Mouse (Mus musculus): Measurements from ENCODE around the gene Megf8.

The Megf8 gene

DNA sequence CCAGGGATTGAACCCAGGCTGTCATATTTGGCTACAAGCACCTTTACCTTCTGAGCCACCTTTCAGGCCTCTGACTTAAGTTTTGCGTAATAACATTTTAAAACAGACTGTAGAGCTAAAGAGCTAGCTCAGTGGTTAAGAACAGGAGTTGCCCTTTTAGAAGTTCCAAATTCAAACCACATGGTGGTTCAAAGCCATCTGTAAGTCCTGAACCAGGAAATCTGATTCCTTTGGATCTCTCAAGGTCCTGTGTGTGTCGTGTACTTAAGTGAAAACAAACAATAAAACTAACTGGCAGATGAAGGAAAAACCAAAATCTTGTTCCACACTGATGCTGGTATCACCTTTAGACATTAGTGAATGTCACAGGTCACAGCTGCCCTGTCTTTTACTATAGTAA lies 84.6 kb downstream of the Megf8 start:
- in situ Hi-C loops (cut with MboI) = no loop called here

- in situ Hi-C loops (cut with MboI) = no loop called here
Measured at GRCm38 (mm10) chr7:25401986-25402385, 85.0 kb downstream of the Megf8 start.

- in situ Hi-C loops (cut with MboI) = no loop called here
Measured at GRCm38 (mm10) chr7:25402671-25403101, 85.7 kb downstream of the Megf8 start.

GRCm38 (mm10) chr7:25406468-25406867 lies 89.5 kb downstream of the Megf8 start:
- in situ Hi-C loops (cut with MboI) = no loop called here

DNA sequence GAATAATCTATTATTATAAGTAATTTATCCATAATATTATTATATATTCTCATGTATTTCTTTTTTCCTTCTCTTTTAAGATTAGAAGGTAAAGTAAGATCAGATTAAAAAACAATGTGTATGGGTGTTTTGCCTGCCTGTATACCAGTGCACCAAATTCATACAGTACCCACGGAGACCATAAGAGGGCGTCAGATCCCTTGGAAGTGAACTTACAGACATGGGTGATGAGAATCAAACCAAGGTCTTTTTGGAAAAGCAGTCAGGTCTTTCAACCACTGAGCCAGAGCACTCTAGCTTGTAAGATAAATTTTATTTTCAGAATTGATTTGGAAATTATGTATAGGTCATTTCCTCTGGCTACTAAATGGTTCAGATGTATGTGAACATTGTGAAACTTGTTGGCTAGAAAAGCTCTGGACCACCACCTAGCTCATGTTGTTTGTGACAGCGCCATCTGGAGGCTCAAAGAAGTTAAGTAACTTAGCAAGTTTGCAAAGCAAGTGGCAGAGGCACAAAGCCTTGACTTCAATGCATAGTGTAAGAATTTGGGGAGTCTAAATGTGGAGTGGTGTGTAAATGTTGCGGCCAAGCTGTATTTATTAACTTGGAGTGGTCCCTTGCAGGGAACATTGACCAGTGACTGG lies 92.3 kb downstream of the Megf8 start:
- in situ Hi-C loops (cut with MboI) = no loop called here

DNA sequence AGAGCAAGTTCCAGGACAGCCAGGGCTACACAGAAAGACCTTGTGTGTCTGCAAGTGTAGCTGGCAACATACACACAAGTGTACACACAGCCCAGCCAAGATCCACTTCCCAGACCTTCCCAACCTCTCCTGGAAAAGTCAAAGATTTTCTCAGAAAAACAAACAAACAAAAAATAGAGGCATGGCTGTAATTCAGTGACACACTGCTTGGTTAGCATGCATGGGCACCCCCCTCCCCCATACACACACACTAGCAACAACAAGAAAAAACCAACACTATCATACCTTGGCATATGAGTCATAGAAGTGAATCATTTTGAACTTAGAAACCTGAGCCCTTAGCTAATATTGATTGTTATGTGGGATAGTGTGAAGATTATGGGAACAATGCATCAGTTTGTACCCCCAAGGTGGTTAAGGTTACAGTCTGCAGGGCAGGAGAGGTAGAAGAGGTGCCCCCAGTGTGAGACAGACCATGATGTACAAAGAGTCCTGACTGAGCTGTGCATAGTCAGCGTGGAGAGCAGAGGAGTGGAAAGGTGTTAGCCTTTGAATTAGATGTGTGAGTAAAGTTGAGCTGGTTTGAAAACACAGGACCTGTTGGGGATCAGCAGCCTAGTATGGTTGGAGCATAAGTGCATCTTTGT lies 94.1 kb downstream of the Megf8 start:
- in situ Hi-C loops (cut with MboI) = no loop called here

GRCm38 (mm10) chr7:25411861-25412260 lies 94.9 kb downstream of the Megf8 start:
- in situ Hi-C loops (cut with MboI) = no loop called here

DNA sequence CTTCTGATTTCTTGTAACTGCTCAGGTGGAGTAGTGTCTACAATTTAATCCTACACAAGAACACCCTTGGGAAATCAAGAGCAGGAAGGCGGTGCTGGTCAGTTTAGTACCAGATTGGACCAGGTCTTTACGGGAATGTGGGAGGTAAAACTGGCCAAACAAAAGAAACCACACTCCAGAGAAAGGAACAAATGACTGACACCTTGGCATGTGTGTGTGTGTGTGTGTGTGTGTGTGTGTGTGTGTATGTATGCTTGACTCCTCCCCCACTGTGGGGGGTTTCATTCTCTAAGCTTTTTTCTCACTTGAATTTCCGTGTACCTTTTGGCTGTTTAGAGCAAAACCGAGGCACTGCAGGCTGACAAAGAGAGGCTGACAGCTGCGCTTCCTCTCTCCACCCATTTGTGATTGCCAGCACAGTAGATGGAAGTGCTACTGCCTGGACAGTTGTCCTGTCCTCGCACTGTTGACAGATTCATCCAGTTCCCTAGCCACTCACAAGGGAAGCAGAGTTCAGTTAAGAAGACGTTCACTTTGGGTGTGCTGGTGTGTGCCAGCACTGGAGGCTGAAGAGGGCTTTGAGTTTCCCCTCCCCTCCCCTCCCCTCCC lies 96.0 kb downstream of the Megf8 start, which contains the start of gene Cxcl17:
Cxcl17 (minus strand) TSS at position 54 of the 609 bp plus-strand sequence.
- in situ Hi-C loops (cut with MboI) = no loop called here

Measured in mature B cell (primary cell).